Mouse (Mus musculus): ENCODE results near the gene Rptor. TPM values are rescaled to one million over a fixed set of nuclear protein-coding genes. Genes with fewer than 3 reads are reported as not detected.

Rptor gene
- polyA plus RNA-seq, 1 experiment from 2014 or later = 3.1 TPM

GRCm38 (mm10) chr11:119767525-119767924, 164.8 kb downstream of the Rptor start:
- ATAC-seq (no peak), DNase-seq (no peak)
- Histone ChIP-seq H3K9ac (replicated peaks) (no peak overlapping the region), H3K36me3 (replicated peaks; ENCODE audit: insufficient read depth, low read length) (no peaks in the 10 kb centered on the region; the same call in 1 of the 2 replicates), H3K4me2 (ENCODE audit: low read depth, low read length) (no peak overlapping the region), H3K4me3 (ENCODE audit: low read depth, low read length) (no peak overlapping the region), H3K27me3 (ENCODE audit: insufficient read depth, low read length) (no peaks in the 10 kb centered on the region), H3K9me3 (ENCODE audit: low read length) (no peaks in the 10 kb centered on the region), H3K4me1 (ENCODE audit: insufficient read depth) (no peaks in the 10 kb centered on the region), H3K27ac (ENCODE audit: low read depth) (no peak overlapping the region)
- 86% methylated on average over 6 of the region's 6 CpGs for WGBS (ENCODE audit: insufficient replicate concordance)
- TF ChIP-seq CTCF (IDR thresholded peaks at IDR 0.05; ENCODE audit: low read depth) (no peak), EP300 (IDR thresholded peaks at IDR 0.05; ENCODE audit: low read depth) (no peak)

- Histone ChIP-seq H3K36me3 (replicated peaks; ENCODE audit: insufficient read depth, low read length) (no peaks in the 10 kb centered on the region; the same call in 1 of the 2 replicates), H3K4me2 (ENCODE audit: low read depth, low read length) (no peak overlapping the region), H3K4me1 (ENCODE audit: insufficient read depth) (no peaks in the 10 kb centered on the region), H3K4me3 (ENCODE audit: low read depth, low read length) (no peak overlapping the region), H3K9me3 (ENCODE audit: low read length) (no peaks in the 10 kb centered on the region), H3K9ac (replicated peaks) (no peak overlapping the region), H3K27me3 (ENCODE audit: insufficient read depth, low read length) (no peaks in the 10 kb centered on the region), H3K27ac (ENCODE audit: low read depth) (no peak overlapping the region)
- no peak for ATAC-seq
- TF ChIP-seq CTCF (IDR thresholded peaks at IDR 0.05; ENCODE audit: low read depth) (no peak), EP300 (IDR thresholded peaks at IDR 0.05; ENCODE audit: low read depth) (no peak)
- DNase-seq = no peak
- WGBS (ENCODE audit: insufficient replicate concordance) = 85% methylated on average over 4 of the region's 4 CpGs
These were observed 165.8 kb downstream of the Rptor start for GRCm38 (mm10) chr11:119768511-119768910.

DNA sequence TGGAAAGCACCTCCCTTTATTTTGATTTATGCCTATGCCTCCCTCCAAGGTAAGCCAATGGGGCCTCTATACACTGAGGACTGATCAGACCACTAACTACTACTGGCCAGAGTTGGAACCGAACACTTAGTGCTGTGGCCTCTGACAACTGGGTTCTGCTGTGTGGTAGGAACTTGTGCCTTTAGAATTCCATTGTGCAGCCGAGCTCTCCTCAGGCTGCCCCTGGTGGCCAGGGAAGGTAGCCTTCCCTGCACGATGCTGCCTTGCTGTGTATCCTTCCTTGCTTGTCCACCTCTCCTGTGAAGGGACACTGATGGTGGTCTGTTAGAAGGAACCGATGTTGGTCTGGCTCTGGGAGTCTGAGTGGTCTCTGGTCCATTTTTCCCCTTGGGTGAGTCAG, 167.0 kb downstream of the Rptor start:
- Histone ChIP-seq H3K9me3 (ENCODE audit: low read length) (no peaks in the 10 kb centered on the region), H3K36me3 (replicated peaks; ENCODE audit: insufficient read depth, low read length) (no peaks in the 10 kb centered on the region; the same call in 1 of the 2 replicates), H3K27me3 (ENCODE audit: insufficient read depth, low read length) (no peaks in the 10 kb centered on the region), H3K4me2 (ENCODE audit: low read depth, low read length) (no peak overlapping the region), H3K4me1 (ENCODE audit: insufficient read depth) (no peaks in the 10 kb centered on the region), H3K4me3 (ENCODE audit: low read depth, low read length) (no peak overlapping the region), H3K9ac (replicated peaks) (no peak overlapping the region), H3K27ac (ENCODE audit: low read depth) (no peak overlapping the region)
- WGBS (ENCODE audit: insufficient replicate concordance) = 73% methylated on average over 4 of the region's 4 CpGs
- no peak for DNase-seq
- no peak for ATAC-seq
- TF ChIP-seq EP300 (IDR thresholded peaks at IDR 0.05; ENCODE audit: low read depth) = no peak
- peak; percentile 47 for TF ChIP-seq CTCF (IDR thresholded peaks at IDR 0.05; ENCODE audit: low read depth)

- DNase-seq (no peak), ATAC-seq (no peak)
- Histone ChIP-seq H3K4me2 (ENCODE audit: low read depth, low read length) (no peak overlapping the region), H3K27me3 (ENCODE audit: insufficient read depth, low read length) (no peaks in the 10 kb centered on the region), H3K9ac (replicated peaks) (no peak overlapping the region), H3K4me1 (ENCODE audit: insufficient read depth) (no peaks in the 10 kb centered on the region), H3K9me3 (ENCODE audit: low read length) (peaks cover 4% of the 10 kb centered on the region), H3K36me3 (replicated peaks; ENCODE audit: insufficient read depth, low read length) (no peaks in the 10 kb centered on the region; the same call in 1 of the 2 replicates), H3K4me3 (ENCODE audit: low read depth, low read length) (no peak overlapping the region), H3K27ac (ENCODE audit: low read depth) (no peak overlapping the region)
- 70% methylated on average over 4 of the region's 4 CpGs for WGBS (ENCODE audit: insufficient replicate concordance)
- TF ChIP-seq CTCF (IDR thresholded peaks at IDR 0.05; ENCODE audit: low read depth) (no peak), EP300 (IDR thresholded peaks at IDR 0.05; ENCODE audit: low read depth) (no peak)
These were observed 168.3 kb downstream of the Rptor start for GRCm38 (mm10) chr11:119770985-119771384.

GRCm38 (mm10) chr11:119772896-119773295, 170.2 kb downstream of the Rptor start:
- Histone ChIP-seq H3K27ac (ENCODE audit: low read depth) (no peak overlapping the region), H3K9ac (replicated peaks) (no peak overlapping the region), H3K9me3 (ENCODE audit: low read length) (peaks cover 6% of the 10 kb centered on the region), H3K4me2 (ENCODE audit: low read depth, low read length) (no peak overlapping the region), H3K36me3 (replicated peaks; ENCODE audit: insufficient read depth, low read length) (no peaks in the 10 kb centered on the region), H3K4me1 (ENCODE audit: insufficient read depth) (no peaks in the 10 kb centered on the region), H3K27me3 (ENCODE audit: insufficient read depth, low read length) (no peaks in the 10 kb centered on the region), H3K4me3 (ENCODE audit: low read depth, low read length) (no peak overlapping the region)
- WGBS (ENCODE audit: insufficient replicate concordance) = 85% methylated on average over 3 of the region's 3 CpGs
- no peak for ATAC-seq
- TF ChIP-seq EP300 (IDR thresholded peaks at IDR 0.05; ENCODE audit: low read depth) (no peak), CTCF (IDR thresholded peaks at IDR 0.05; ENCODE audit: low read depth) (no peak)
- no peak for DNase-seq

DNA sequence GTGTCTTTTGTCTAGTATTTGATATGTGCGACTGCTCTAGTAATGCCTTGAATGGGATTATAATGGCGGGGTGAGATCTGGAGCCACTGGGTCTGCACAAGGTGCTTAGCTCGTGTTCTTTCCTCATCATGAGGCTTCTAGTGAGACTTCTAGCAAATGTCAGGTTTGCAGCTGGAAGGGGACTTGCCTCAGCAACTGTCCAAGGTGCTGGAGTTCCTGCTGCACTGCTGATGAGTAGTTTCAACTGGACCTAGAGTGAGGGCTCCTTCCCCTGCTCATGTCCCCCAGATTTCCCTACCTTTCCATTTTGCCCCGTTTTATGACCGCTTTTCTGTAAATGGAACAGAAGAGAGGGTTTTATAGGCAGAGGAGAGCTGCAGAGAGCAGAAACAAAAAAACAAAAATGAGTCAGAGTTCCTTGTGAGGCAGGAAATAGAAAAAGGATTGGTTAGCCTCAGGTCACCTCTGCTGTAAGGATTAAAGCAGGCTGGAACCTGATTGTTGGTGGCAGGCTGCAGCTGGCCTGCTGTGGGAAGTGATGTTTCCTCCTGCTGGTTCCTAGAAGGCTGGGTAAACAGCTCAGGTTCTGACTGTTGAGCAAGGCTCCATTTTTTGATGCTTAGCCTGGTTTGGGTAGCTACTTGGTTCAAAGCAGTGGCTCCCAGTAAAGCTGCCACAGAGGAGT, 172.5 kb downstream of the Rptor start:
- 82% methylated on average over 5 of the region's 5 CpGs for WGBS (ENCODE audit: insufficient replicate concordance)

More for the DNA sequence above, 172.5 kb downstream of the Rptor start:
- ATAC-seq (no peak), DNase-seq (no peak)
- Histone ChIP-seq H3K9me3 (ENCODE audit: low read length) (peaks cover 6% of the 10 kb centered on the region), H3K27me3 (ENCODE audit: insufficient read depth, low read length) (no peaks in the 10 kb centered on the region), H3K36me3 (replicated peaks; ENCODE audit: insufficient read depth, low read length) (0 out of 2 replicates have a peak, but pooled peaks cover 2% of the 10 kb centered on the region), H3K4me2 (ENCODE audit: low read depth, low read length) (no peak overlapping the region), H3K27ac (ENCODE audit: low read depth) (no peak overlapping the region), H3K9ac (replicated peaks) (no peak overlapping the region), H3K4me3 (ENCODE audit: low read depth, low read length) (no peak overlapping the region), H3K4me1 (ENCODE audit: insufficient read depth) (no peaks in the 10 kb centered on the region)
- TF ChIP-seq CTCF (IDR thresholded peaks at IDR 0.05; ENCODE audit: low read depth) (no peak), EP300 (IDR thresholded peaks at IDR 0.05; ENCODE audit: low read depth) (no peak)

All from liver, postnatal 0 days (tissue).